ENCODE assay signal across 17 mouse cellular contexts in genomic region chr14:101481165-101481564, GRCm38 (mm10).
"Had no signal": no experiment of that assay in that cellular context is flagged by ENCODE, and none has a peak within 500 bp of the region (broad histone marks: within the 10 kb centered on the region; RNA-seq: fewer than 3 reads in every experiment).

No protein-coding gene starts in this region.

- ATAC-seq: lung, postnatal 0 days; midbrain, embryonic 15.5 days had no signal

- H3K27me3 ChIP-seq: liver, embryonic 15.5 days; megakaryocyte, embryonic 14.5 days; midbrain, embryonic 15.5 days; neural tube, embryonic 12.5 days had no signal

- H3K4me2 ChIP-seq: liver, embryonic 11.5 days; liver, embryonic 15.5 days; midbrain, embryonic 11.5 days; midbrain, embryonic 15.5 days; neural tube, embryonic 12.5 days had no signal

- H3K9ac ChIP-seq: liver, embryonic 15.5 days; midbrain, embryonic 15.5 days; neural tube, embryonic 12.5 days had no signal

- H3K4me1 ChIP-seq: midbrain, embryonic 15.5 days; neural tube, embryonic 12.5 days had no signal

- H3K9me3 ChIP-seq: limb, embryonic 10.5 days; liver, embryonic 15.5 days; megakaryocyte, embryonic 14.5 days; midbrain, embryonic 15.5 days; neural tube, embryonic 12.5 days had no signal

- H3K4me3 ChIP-seq: left cerebral cortex, adult 2 months; limb, embryonic 10.5 days; liver, embryonic 15.5 days; megakaryocyte, embryonic 14.5 days; midbrain, embryonic 15.5 days; neural tube, embryonic 12.5 days had no signal

- H3K27ac ChIP-seq: left cerebral cortex, adult 2 months; limb, embryonic 10.5 days; liver, embryonic 15.5 days; midbrain, embryonic 15.5 days; neural tube, embryonic 12.5 days had no signal

- H3K36me3 ChIP-seq: limb, embryonic 10.5 days; liver, embryonic 15.5 days; midbrain, embryonic 15.5 days; neural tube, embryonic 12.5 days had no signal

- DNase-seq: kidney, adult 11 months; kidney, adult 9 months; kidney, postnatal 14 days; lung, adult 2 months; lung, postnatal 36 days; retina, postnatal 1 day; thymus, adult 18-20 months; thymus, postnatal 25 days had no signal
